In the genomic region with DNA sequence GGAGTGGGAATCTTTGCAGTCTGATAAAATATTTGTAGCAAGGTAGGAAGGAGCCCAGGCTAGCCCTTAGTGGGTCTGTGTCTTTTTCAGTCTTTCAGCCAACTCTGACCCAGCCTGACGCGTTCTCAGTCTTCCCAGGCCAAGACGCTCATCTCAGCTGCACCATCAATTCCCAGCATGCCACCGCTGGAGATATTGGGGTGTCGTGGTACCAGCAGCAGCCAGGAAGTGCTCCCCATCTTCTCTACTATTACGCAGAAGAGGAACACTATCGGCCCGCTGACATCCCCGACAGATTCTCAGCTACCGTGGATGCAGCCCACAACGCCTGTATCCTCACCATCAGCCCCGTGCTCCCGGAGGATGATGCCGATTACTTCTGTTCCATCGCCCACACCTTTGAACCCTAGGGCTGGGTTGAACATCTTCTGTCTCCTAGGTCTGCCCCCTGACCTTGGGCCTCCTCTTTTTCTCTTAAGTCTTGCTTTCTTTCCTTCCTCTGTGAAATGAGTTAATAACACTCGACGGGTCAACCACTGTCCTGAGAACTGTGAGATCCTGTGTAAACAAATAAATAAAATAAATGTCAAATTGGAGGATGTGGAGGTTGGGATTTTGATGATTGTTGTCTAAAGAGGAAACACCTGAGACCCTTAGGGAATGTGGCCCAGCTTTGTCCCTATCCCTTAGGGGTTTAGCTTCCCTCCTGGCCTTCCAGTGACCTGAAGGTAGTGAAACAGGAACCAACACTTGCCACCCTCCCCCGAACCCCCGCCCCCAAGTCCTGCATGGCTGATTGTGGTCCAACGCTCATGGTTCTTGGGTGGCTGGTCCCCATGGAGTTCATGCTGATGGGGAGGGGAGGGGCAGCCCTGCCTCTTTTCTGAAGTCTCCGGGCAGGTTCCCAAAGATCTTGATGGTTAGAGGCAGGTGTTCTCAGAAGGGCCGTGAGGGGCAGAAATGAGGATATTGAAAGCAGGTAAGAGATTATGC, we compare ENCODE assay signal across 23 mouse cellular contexts. TPM values are rescaled to one million over a fixed set of nuclear protein-coding genes. Genes with fewer than 3 reads are reported as not detected.
A peak's percentile ranks its signal among the peaks of the same experiment; 100 is the strongest.
DNase-seq lines count a peak whose midpoint lies in the region; ATAC-seq and TF ChIP-seq lines count a peak whose summit lies in the region.
"Had no signal": no experiment of that assay in that cellular context is flagged by ENCODE, and none has a peak within 500 bp of the region (broad histone marks: within the 10 kb centered on the region; RNA-seq: fewer than 3 reads in every experiment).

No protein-coding gene starts in this region.

- ATAC-seq in kidney, embryonic 15.5 days (replicated peaks; ENCODE audit: low FRiP score) = no peak
- peak; percentile 74 for ATAC-seq in neutrophil, adult 5-6 weeks (ENCODE audit: extremely low read depth, insufficient number of reproducible peaks, low FRiP score, poor library complexity, severe bottlenecking)
- ATAC-seq: forebrain, embryonic 13.5 days; hindbrain, postnatal 0 days had no signal

- peak overlapping the region; percentile 97 for H3K4me2 ChIP-seq in kidney, embryonic 15.5 days
- H3K4me2 ChIP-seq: forebrain, embryonic 13.5 days had no signal

- peak overlapping the region; percentile 78 for H3K4me3 ChIP-seq in E14TG2a.4 (replicated peaks; ENCODE audit: low read length)
- no peak overlapping the region for H3K4me3 ChIP-seq in kidney, embryonic 15.5 days (replicated peaks)
- H3K4me3 ChIP-seq: forebrain, embryonic 13.5 days; heart, embryonic 15.5 days; midbrain, embryonic 12.5 days had no signal

- 61% methylated on average over 22 of the region's 22 CpGs for WGBS in kidney, embryonic 15.5 days

- H3K27me3 ChIP-seq in E14TG2a.4 (ENCODE audit: insufficient read depth, low read length) = no peaks in the 10 kb centered on the region
- H3K27me3 ChIP-seq in kidney, embryonic 15.5 days = peaks cover 12% of the 10 kb centered on the region

- H3K4me1 ChIP-seq in E14TG2a.4 (replicated peaks; ENCODE audit: low read depth, low read length) = peaks cover 59% of the 10 kb centered on the region
- peaks cover 29% of the 10 kb centered on the region for H3K4me1 ChIP-seq in kidney, embryonic 15.5 days

- H3K9me3 ChIP-seq in E14TG2a.4 (ENCODE audit: low read length) = peaks cover 6% of the 10 kb centered on the region; the same call in 1 of the 2 replicates
- no peaks in the 10 kb centered on the region for H3K9me3 ChIP-seq in kidney, embryonic 15.5 days (replicated peaks)
- H3K9me3 ChIP-seq: forebrain, embryonic 13.5 days; heart, embryonic 15.5 days; limb, embryonic 13.5 days; midbrain, embryonic 12.5 days had no signal

- no peak for TF ChIP-seq CTCF in E14TG2a.4 (conservative IDR thresholded peaks at IDR 0.05; ENCODE audit: low read length)

- peak; percentile 51 for DNase-seq in kidney, adult 9 months
- no peak for DNase-seq in kidney, adult 18-20 months
- no peak for DNase-seq in lung, postnatal 10 days
- DNase-seq in frontal cortex, postnatal 25 days (ENCODE audit: low spot score in 2 of 2) = no peak
- DNase-seq in right cerebral cortex, postnatal 10 days (ENCODE audit: low spot score in 2 of 2) = no peak
- DNase-seq: adrenal gland, postnatal 14 days; cerebellum, adult 9-11 months; embryo, embryonic 11 days; lung, postnatal 36 days; right cerebral cortex, postnatal 4 days had no signal

- peak overlapping the region; percentile 34; the same call in 1 of the 2 replicates for H3K27ac ChIP-seq in kidney, embryonic 15.5 days
- H3K27ac ChIP-seq: forebrain, embryonic 13.5 days; heart, embryonic 15.5 days; hindbrain, postnatal 0 days; limb, embryonic 13.5 days; midbrain, embryonic 12.5 days had no signal

- no peak overlapping the region for H3K9ac ChIP-seq in kidney, embryonic 15.5 days
- H3K9ac ChIP-seq: heart, embryonic 15.5 days; limb, embryonic 13.5 days; midbrain, embryonic 12.5 days had no signal

- H3K36me3 ChIP-seq in E14TG2a.4 (ENCODE audit: insufficient read depth, low read length) = 0 out of 2 replicates have a peak, but pooled peaks cover 7% of the 10 kb centered on the region
- no peaks in the 10 kb centered on the region for H3K36me3 ChIP-seq in kidney, embryonic 15.5 days
- H3K36me3 ChIP-seq: heart, embryonic 15.5 days; limb, embryonic 13.5 days; midbrain, embryonic 12.5 days had no signal

RNA-seq across cellular contexts. Expression of gene Gm5134, which starts 5.0 kb away (rescaled TPM):
- 0.05 TPM in 1 of 2 replicates, not detected in the other for polyA plus RNA-seq in kidney, embryonic 15.5 days (2015; fragmentation: Nextera tagmentation; extraction: Ambion mirVana)
- 0.37 and 0.81 TPM in 2 replicates for total RNA-seq in neutrophil, adult 5-6 weeks (2017)
- total RNA-seq: adrenal gland, postnatal 14 days; gastrocnemius, adult 18-20 months; hindbrain, postnatal 0 days; layer of hippocampus, postnatal 14 days had no signal
- polyA plus RNA-seq: hindbrain, postnatal 0 days; midbrain, embryonic 12.5 days; stomach, embryonic 16.5 days had no signal

RNA-seq across cellular contexts. Expression of gene Vpreb3, which starts 6.5 kb away (rescaled TPM):
- polyA plus RNA-seq in kidney, embryonic 15.5 days (2015; fragmentation: Nextera tagmentation; extraction: Ambion mirVana) = 0.57 and 1.2 TPM in 2 replicates
- total RNA-seq in neutrophil, adult 5-6 weeks (2017) = 76.5 and 79.1 TPM in 2 replicates
- total RNA-seq: gastrocnemius, adult 18-20 months; hematopoietic stem cell, adult 5-6 weeks; hindbrain, postnatal 0 days; layer of hippocampus, postnatal 14 days; left cerebral cortex, postnatal 10 days had no signal
- polyA plus RNA-seq: forebrain, embryonic 13.5 days had no signal

RNA-seq across cellular contexts. Expression of gene Gm867, which starts 8.9 kb away (rescaled TPM):
- 0.30 and 1.0 TPM in 2 replicates for polyA plus RNA-seq in kidney, embryonic 15.5 days (2015; fragmentation: Nextera tagmentation; extraction: Ambion mirVana)
- total RNA-seq in neutrophil, adult 5-6 weeks (2017) = 0.81 TPM in 1 of 2 replicates, not detected in the other
- total RNA-seq: gastrocnemius, adult 18-20 months; hematopoietic stem cell, adult 5-6 weeks had no signal
- polyA plus RNA-seq: forebrain, embryonic 13.5 days; limb, embryonic 13.5 days had no signal

RNA-seq across cellular contexts. Expression of gene Mmp11, which starts 13.1 kb away (rescaled TPM):
- 48.2 and 57.3 TPM in 2 replicates for polyA plus RNA-seq in kidney, embryonic 15.5 days (2015; fragmentation: Nextera tagmentation; extraction: Ambion mirVana)
- 1.5 and 2.0 TPM in 2 replicates for total RNA-seq in neutrophil, adult 5-6 weeks (2017)

RNA-seq across cellular contexts. Expression of gene Chchd10, which starts 16.4 kb away (rescaled TPM):
- polyA plus RNA-seq in kidney, embryonic 15.5 days (2015; fragmentation: Nextera tagmentation; extraction: Ambion mirVana) = 140 and 148 TPM in 2 replicates
- total RNA-seq in neutrophil, adult 5-6 weeks (2017) = 66.8 and 75.6 TPM in 2 replicates
